Mouse (Mus musculus) leukemia stem cell, adult 10-12 weeks (primary cell): ENCODE measurements around the gene Lrrc20. TPM values are rescaled to one million over a fixed set of nuclear protein-coding genes. Genes with fewer than 3 reads are reported as not detected.

Source experiments
- polyA plus RNA-seq: library from polyadenylated mRNA; stranded (reverse); fragments of >175 nt; gene quantifications from 2 replicates; pipeline ENCODE4 v1.2.3, GENCODE M21; 2012; ENCODE audit warnings: low replicate concordance

Gene Lrrc20
- polyA plus RNA-seq: 6.7 and 49.3 TPM in 2 replicates

GRCm38 (mm10) chr10:61475594-61476439 is at the start of gene Lrrc20:
Gene Lrrc20 (plus strand): TSS chr10:61475801.

GRCm38 (mm10) chr10:61452645-61453044 is 23.0 kb upstream of the Lrrc20 start, which contains the start of gene Eif4ebp2:
Gene Eif4ebp2 (minus strand): TSS chr10:61452661.

Other genes with a start within 250 kb of the Lrrc20 start
- gene Adamts14, start 202.4 kb upstream of the Lrrc20 start, polyA plus RNA-seq: 2.2 and 3.1 TPM in 2 replicates
- 0.93 and 6.3 TPM in 2 replicates for gene Prf1, start 178.0 kb upstream of the Lrrc20 start, polyA plus RNA-seq
- gene Pald1, start 92.3 kb upstream of the Lrrc20 start, polyA plus RNA-seq: 1.5 and 1.6 TPM in 2 replicates
- not detected in 2 replicates for gene Nodal, start 57.8 kb upstream of the Lrrc20 start, polyA plus RNA-seq
- 130 and 157 TPM in 2 replicates for gene Eif4ebp2, start 23.1 kb upstream of the Lrrc20 start, polyA plus RNA-seq
- not detected in 2 replicates for gene Npffr1, start 119.7 kb downstream of the Lrrc20 start, polyA plus RNA-seq
- gene Ppa1, start 172.8 kb downstream of the Lrrc20 start, polyA plus RNA-seq: 23.6 and 37.5 TPM in 2 replicates
- gene Sar1a, start 204.5 kb downstream of the Lrrc20 start, polyA plus RNA-seq: 22.5 and 64.6 TPM in 2 replicates
- gene Tysnd1, start 219.7 kb downstream of the Lrrc20 start, polyA plus RNA-seq: 232 and 379 TPM in 2 replicates
- 1.2 and 3.3 TPM in 2 replicates for gene Aifm2, start 239.5 kb downstream of the Lrrc20 start, polyA plus RNA-seq